Mouse (Mus musculus) stomach, adult 2 months (tissue): ENCODE data around the gene Rs1. TPM values are rescaled to one million over a fixed set of nuclear protein-coding genes. Genes with fewer than 3 reads are reported as not detected.

Experiments
- polyA plus RNA-seq: library from polyadenylated mRNA; depleted of rRNA; stranded (reverse); fragments of >200 nt; gene quantifications from 2 replicates; pipeline ENCODE4 v1.2.3, GENCODE M21; 2012; rRNA removed

The Rs1 gene
- polyA plus RNA-seq: not detected in 2 replicates

GRCm38 (mm10) chrX:160767713-160768112, at the start of gene Rs1:
TSS of gene Rs1 (plus strand) at chrX:160768013.

GRCm38 (mm10) chrX:160735650-160736049, 32.2 kb upstream of the Rs1 start, which contains the start of gene Ppef1:
TSS of gene Ppef1 (minus strand) at chrX:160735765.

Other genes with a start within 250 kb of the Rs1 start
- not detected in 2 replicates for gene Ppef1, start 32.2 kb upstream of the Rs1 start, polyA plus RNA-seq
- gene Gja6, start 139.0 kb downstream of the Rs1 start, polyA plus RNA-seq: 0.03 TPM in 1 of 2 replicates, not detected in the other
- gene Cdkl5, start 226.7 kb downstream of the Rs1 start, polyA plus RNA-seq: 0.05 and 0.16 TPM in 2 replicates